10 mouse cellular contexts compared by ENCODE assay signal in genomic region chr14:32532381-32533147, GRCm38 (mm10). TPM values are rescaled to one million over a fixed set of nuclear protein-coding genes. Genes with fewer than 3 reads are reported as not detected.
DNase-seq lines count a peak whose midpoint lies in the region; ATAC-seq and TF ChIP-seq lines count a peak whose summit lies in the region.
"Had no signal": no experiment of that assay in that cellular context is flagged by ENCODE, and none has a peak within 500 bp of the region (broad histone marks: within the 10 kb centered on the region; RNA-seq: fewer than 3 reads in every experiment).

No protein-coding gene starts in this region.

- no peak overlapping the region for H3K4me3 ChIP-seq in hindbrain, embryonic 13.5 days
- no peak overlapping the region for H3K4me3 ChIP-seq in hindbrain, embryonic 10.5 days
- H3K4me3 ChIP-seq in neural tube, embryonic 11.5 days (ENCODE audit: low read depth, low read length), result no peak overlapping the region
- no peak overlapping the region for H3K4me3 ChIP-seq in forebrain, postnatal 0 days (ENCODE audit: low read depth, low read length)

- WGBS in hindbrain, embryonic 13.5 days, result 80% methylated on average over 7 of the region's 7 CpGs
- 68% methylated on average over 7 of the region's 7 CpGs for WGBS in hindbrain, embryonic 10.5 days
- 65% methylated on average over 7 of the region's 7 CpGs for WGBS in neural tube, embryonic 11.5 days
- whole genome bisulfite sequencing in forebrain, postnatal 0 days, result 42% methylated on average over 7 of the region's 7 CpGs

- ATAC-seq in hindbrain, embryonic 13.5 days (ENCODE audit: low FRiP score), result no peak
- no peak for ATAC-seq in neural tube, embryonic 11.5 days (ENCODE audit: insufficient read depth, low FRiP score, low TSS enrichment)
- ATAC-seq in forebrain, postnatal 0 days, result peak; percentile 46; the same call in 1 of the 2 replicates

- H3K4me2 ChIP-seq in hindbrain, embryonic 13.5 days, result no peak overlapping the region
- no peak overlapping the region for H3K4me2 ChIP-seq in neural tube, embryonic 11.5 days (ENCODE audit: low read depth)
- no peak overlapping the region for H3K4me2 ChIP-seq in forebrain, postnatal 0 days (ENCODE audit: low read depth)

- no peaks in the 10 kb centered on the region for H3K9me3 ChIP-seq in hindbrain, embryonic 13.5 days
- no peaks in the 10 kb centered on the region for H3K9me3 ChIP-seq in hindbrain, embryonic 10.5 days
- no peaks in the 10 kb centered on the region for H3K9me3 ChIP-seq in neural tube, embryonic 11.5 days (ENCODE audit: control insufficient read depth, low read length)
- no peaks in the 10 kb centered on the region for H3K9me3 ChIP-seq in forebrain, postnatal 0 days (ENCODE audit: low read length)

- TF ChIP-seq CTCF in forebrain, postnatal 0 days (IDR thresholded peaks at IDR 0.05; ENCODE audit: low read depth), result no peak

- DNase-seq in hindbrain, embryonic 10.5 days (ENCODE audit: low spot score), result no peak
- no peak for DNase-seq in neural tube, embryonic 11.5 days (ENCODE audit: low spot score)
- DNase-seq in neural tube, embryonic 10.5 days (ENCODE audit: extremely low spot score, low spot score), result no peak
- no peak for DNase-seq in forebrain, postnatal 0 days
- no peak for DNase-seq in urinary bladder, postnatal 36 days (ENCODE audit: low spot score in 2 of 2)
- DNase-seq in B cell, adult 2 months, result no peak
- DNase-seq in cerebellum, adult 11 months, result no peak
- DNase-seq: heart, postnatal 10 days; kidney, postnatal 10 days had no signal

- H3K27ac ChIP-seq in hindbrain, embryonic 13.5 days, result peak overlapping the region; percentile 2; the same call in 1 of the 2 replicates
- no peak overlapping the region for H3K27ac ChIP-seq in hindbrain, embryonic 10.5 days
- H3K27ac ChIP-seq in neural tube, embryonic 11.5 days (ENCODE audit: low read depth, low read length), result 0 out of 2 replicates have a peak overlapping the region, but pooled peaks have one; percentile 6
- no peak overlapping the region for H3K27ac ChIP-seq in forebrain, postnatal 0 days (ENCODE audit: low read depth, low read length)

- no peaks in the 10 kb centered on the region for H3K27me3 ChIP-seq in hindbrain, embryonic 13.5 days
- H3K27me3 ChIP-seq in hindbrain, embryonic 10.5 days (ENCODE audit: insufficient read depth, poor library complexity, severe bottlenecking), result no peaks in the 10 kb centered on the region
- no peaks in the 10 kb centered on the region for H3K27me3 ChIP-seq in neural tube, embryonic 11.5 days (ENCODE audit: control insufficient read depth, insufficient read depth, low read length)
- H3K27me3 ChIP-seq in forebrain, postnatal 0 days (ENCODE audit: insufficient read depth, low read length), result no peaks in the 10 kb centered on the region

- H3K36me3 ChIP-seq in hindbrain, embryonic 13.5 days, result peaks cover 30% of the 10 kb centered on the region; the same call in 1 of the 2 replicates
- peaks cover 56% of the 10 kb centered on the region for H3K36me3 ChIP-seq in hindbrain, embryonic 10.5 days
- peaks cover 2% of the 10 kb centered on the region; the same call in 1 of the 2 replicates for H3K36me3 ChIP-seq in neural tube, embryonic 11.5 days (ENCODE audit: control insufficient read depth, insufficient read depth, low read length)
- peaks cover 15% of the 10 kb centered on the region for H3K36me3 ChIP-seq in forebrain, postnatal 0 days (ENCODE audit: insufficient read depth)

- H3K4me1 ChIP-seq in hindbrain, embryonic 13.5 days (replicated peaks), result peaks cover 33% of the 10 kb centered on the region
- H3K4me1 ChIP-seq in hindbrain, embryonic 10.5 days (replicated peaks), result peaks cover 10% of the 10 kb centered on the region; the same call in 1 of the 2 replicates
- no peaks in the 10 kb centered on the region for H3K4me1 ChIP-seq in neural tube, embryonic 11.5 days (ENCODE audit: control insufficient read depth, insufficient read depth, low read length)
- H3K4me1 ChIP-seq in forebrain, postnatal 0 days (ENCODE audit: insufficient read depth), result no peaks in the 10 kb centered on the region; the same call in 1 of the 2 replicates

- no peak overlapping the region for H3K9ac ChIP-seq in hindbrain, embryonic 13.5 days
- no peak overlapping the region for H3K9ac ChIP-seq in neural tube, embryonic 11.5 days (ENCODE audit: low read length)
- no peak overlapping the region for H3K9ac ChIP-seq in forebrain, postnatal 0 days

RNA-seq across cellular contexts. Expression of gene Ercc6, which starts 19.2 kb away (rescaled TPM):
- polyA plus RNA-seq in hindbrain, embryonic 13.5 days (2015; fragmentation: Nextera tagmentation; extraction: Ambion mirVana), result 24.7 and 29.4 TPM in 2 replicates
- polyA plus RNA-seq in hindbrain, embryonic 10.5 days (2016; fragmentation: Nextera tagmentation; extraction: Ambion mirVana), result 28.9 and 30.4 TPM in 2 replicates
- polyA plus RNA-seq in neural tube, embryonic 11.5 days (2014; fragmentation: Nextera tagmentation; extraction: Ambion mirVana), result 24.2 and 25.7 TPM in 2 replicates
- 15.2 and 18.0 TPM in 2 replicates for total RNA-seq in forebrain, postnatal 0 days (2014; rRNA removed)
- 12.6 and 19.5 TPM in 2 replicates for polyA plus RNA-seq in forebrain, postnatal 0 days (2015; fragmentation: Nextera tagmentation; extraction: Ambion mirVana)

Comparison
In these comparisons a context has a peak if more than half of its experiments do, and no peak if none do; other contexts are left out.
1. H3K27ac ChIP-seq: peak in hindbrain, embryonic 13.5 days (single experiment) and neural tube, embryonic 11.5 days (single experiment); none in hindbrain, embryonic 10.5 days (single experiment) and forebrain, postnatal 0 days (single experiment).